Mouse (Mus musculus) liver, adult 2 months (tissue): ENCODE measurements around the gene Mtrf1l. TPM values are rescaled to one million over a fixed set of nuclear protein-coding genes. Genes with fewer than 3 reads are reported as not detected.

ENCODE experiments used
- DNase-seq: peaks from one replicate; pipeline ENCODE4 v3.0.0-alpha.2; 2011; ENCODE audit warnings: low read depth, low spot score; ENCODE audit errors: extremely low read depth
- H3K27ac ChIP-seq: fragments of 200-500 bp; replicated peaks from 2 replicates; pipeline ENCODE4 v1.5.1; 2012; ENCODE audit warnings: low read depth, mild to moderate bottlenecking, control low read depth, inconsistent platforms, low read length; ENCODE audit not compliant: insufficient read depth
- H3K27me3 ChIP-seq: fragments of 200-500 bp; 2 replicates; pipeline ENCODE4 v1.6.1; 2012; ENCODE audit warnings: mild to moderate bottlenecking, moderate library complexity, low read length, inconsistent platforms; ENCODE audit not compliant: control insufficient read depth, insufficient read depth
- H3K36me3 ChIP-seq: fragments of 200-500 bp; 2 replicates; pipeline ENCODE4 v1.6.1; 2012; ENCODE audit warnings: low read length, inconsistent platforms; ENCODE audit not compliant: control insufficient read depth, insufficient read depth
- H3K4me1 ChIP-seq: fragments of 200-500 bp; 2 replicates; pipeline ENCODE4 v1.6.1; 2011; ENCODE audit warnings: low read length; ENCODE audit not compliant: control insufficient read depth, insufficient read depth
- H3K4me3 ChIP-seq: fragments of 200-500 bp; 2 replicates; pipeline ENCODE4 v1.5.1; 2011; ENCODE audit warnings: low read depth, mild to moderate bottlenecking, control low read depth, low read length, moderate library complexity; ENCODE audit not compliant: insufficient read depth
- H3K79me2 ChIP-seq: fragments of 200-500 bp; 2 replicates; pipeline ENCODE4 v1.6.1; 2012; ENCODE audit warnings: inconsistent platforms, mild to moderate bottlenecking, low read length, moderate library complexity; ENCODE audit not compliant: control insufficient read depth, insufficient read depth
- H3K9ac ChIP-seq: fragments of 200-500 bp; 2 replicates; pipeline ENCODE4 v1.6.1; 2012; ENCODE audit warnings: low read depth, mild to moderate bottlenecking, control low read depth, inconsistent platforms, low read length
- CTCF ChIP-seq: fragments of 200-500 bp; IDR thresholded peaks from 2 replicates; pipeline ENCODE4 v1.5.1; 2011; ENCODE audit warnings: low read depth, low read length, control low read depth
- POLR2A ChIP-seq: fragments of 200-500 bp; IDR thresholded peaks from 2 replicates; pipeline ENCODE4 v1.6.1; 2011; ENCODE audit warnings: low read length, control low read depth; ENCODE audit not compliant: insufficient read depth; ENCODE audit errors: extremely low read depth
- WGBS: fragments of 180-500 bp; shearing (Covaris S2); methylation state at CpG from one replicate; pipeline ENCODE4 v1.1.7; 2018; 5-methylcytosine and 5-hydroxymethylcytosine counted together
- polyA plus RNA-seq: library from polyadenylated mRNA; depleted of rRNA; stranded (reverse); fragments of >200 nt; gene quantifications from 2 replicates; pipeline ENCODE4 v1.2.3, GENCODE M21; 2012
- total RNA-seq: library from RNA; depleted of rRNA; stranded (reverse); fragments of >200 nt; gene quantifications from 2 replicates; pipeline ENCODE4 v1.2.3, GENCODE M21; 2014

Mtrf1l gene
- total and polyA plus RNA-seq, 2 experiments: 0.98 to 7.2 TPM

DNA sequence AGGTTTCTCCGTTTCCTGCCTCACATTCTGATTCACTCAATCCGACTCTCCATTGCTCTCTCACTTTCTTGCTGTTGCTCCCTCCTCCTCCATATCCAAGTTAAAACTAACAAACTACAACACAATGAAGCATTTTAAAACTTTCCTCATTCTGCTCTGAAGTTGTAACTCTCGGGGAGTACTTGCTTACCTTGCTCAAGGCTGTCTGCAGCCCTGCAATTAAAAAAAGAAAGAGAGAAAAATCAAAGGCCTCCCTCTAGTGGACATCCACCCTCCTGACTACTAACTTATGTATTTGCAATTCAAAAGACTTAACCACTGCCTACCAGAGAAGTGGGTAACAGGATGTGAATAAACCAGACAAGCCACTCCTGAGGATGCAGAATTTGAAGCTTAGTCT is 1.1 kb upstream of the Mtrf1l start:
- Histone ChIP-seq H3K27me3 (no peaks in the 10 kb centered on the region), H3K36me3 (peaks cover under 1% of the 10 kb centered on the region; the same call in 1 of the 2 replicates), H3K27ac (peak overlapping the region; percentile 32), H3K79me2 (peaks cover 4% of the 10 kb centered on the region; the same call in 1 of the 2 replicates), H3K4me1 (0 out of 2 replicates have a peak, but pooled peaks cover 6% of the 10 kb centered on the region), H3K9ac (peak overlapping the region; percentile 13; the same call in 1 of the 2 replicates), H3K4me3 (peak overlapping the region; percentile 66)
- TF ChIP-seq POLR2A: no peak
- peak; percentile 22; the same call in 1 of the 2 replicates for TF ChIP-seq CTCF
- DNase-seq: peak; percentile 67
- 0% methylated on average over 3 of the region's 3 CpGs for WGBS

DNA sequence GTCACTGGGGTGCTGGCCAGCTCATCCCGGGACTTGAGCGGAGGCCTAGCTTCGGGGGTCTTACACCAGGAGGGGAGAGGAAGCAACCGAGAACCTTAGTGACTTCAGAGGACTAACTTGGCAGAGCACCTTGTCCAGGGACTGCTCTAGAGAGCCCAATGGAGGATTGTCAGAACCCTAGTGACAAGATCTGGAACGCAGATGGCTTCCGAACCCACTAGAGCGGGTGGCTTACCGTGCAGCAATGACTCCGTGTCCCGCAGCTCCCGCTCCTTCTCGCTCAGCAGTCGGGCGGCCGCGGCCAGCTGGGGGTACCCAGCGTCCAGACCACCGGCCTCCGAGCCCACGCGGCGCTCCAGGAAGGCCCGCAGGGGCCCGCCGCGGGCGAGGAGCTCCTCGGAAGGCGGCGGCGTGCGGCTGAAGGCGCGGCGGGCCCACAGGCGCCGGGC is 395 bp downstream of the Mtrf1l start:
- H3K4me1 ChIP-seq: 0 out of 2 replicates have a peak, but pooled peaks cover 6% of the 10 kb centered on the region
- H3K79me2 ChIP-seq: peaks cover 4% of the 10 kb centered on the region; the same call in 1 of the 2 replicates
- peaks cover 12% of the 10 kb centered on the region; the same call in 1 of the 2 replicates for H3K36me3 ChIP-seq
- peak overlapping the region; percentile 96 for H3K9ac ChIP-seq
- H3K27me3 ChIP-seq: no peaks in the 10 kb centered on the region
- TF ChIP-seq CTCF (no peak), POLR2A (no peak)
- H3K27ac ChIP-seq: peak overlapping the region; percentile 44
- DNase-seq: peak; percentile 20
- WGBS: under 1% methylated on average over 37 of the region's 37 CpGs
- H3K4me3 ChIP-seq: peak overlapping the region; percentile 98

DNA sequence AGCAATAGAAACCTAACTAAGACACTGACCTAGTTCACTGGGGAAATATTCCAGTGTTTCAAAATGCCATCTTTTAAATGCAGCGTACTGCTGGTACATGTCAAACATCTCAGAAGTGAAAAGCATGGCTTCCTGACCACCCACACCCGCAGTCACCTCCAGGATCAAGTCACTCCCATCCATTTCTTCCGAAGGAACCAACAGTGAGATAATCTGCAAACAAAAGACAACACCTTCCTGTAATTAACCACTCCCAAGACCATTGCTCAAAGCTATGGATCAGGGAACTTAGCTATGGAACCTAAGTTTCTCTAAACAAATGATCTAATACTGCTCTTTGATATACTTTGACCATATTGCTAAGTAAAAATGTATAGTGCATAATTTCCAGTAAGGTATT is 4.9 kb downstream of the Mtrf1l start:
- no peak for DNase-seq
- peaks cover 4% of the 10 kb centered on the region; the same call in 1 of the 2 replicates for H3K79me2 ChIP-seq
- 0 out of 2 replicates have a peak, but pooled peaks cover 6% of the 10 kb centered on the region for H3K4me1 ChIP-seq
- peaks cover 36% of the 10 kb centered on the region for H3K36me3 ChIP-seq
- TF ChIP-seq POLR2A: no peak
- no peak for TF ChIP-seq CTCF
- H3K27me3 ChIP-seq: no peaks in the 10 kb centered on the region
- no peak overlapping the region for H3K4me3 ChIP-seq
- 83% methylated on average over 3 of the region's 3 CpGs for WGBS
- no peak overlapping the region for H3K9ac ChIP-seq
- no peak overlapping the region for H3K27ac ChIP-seq

DNA sequence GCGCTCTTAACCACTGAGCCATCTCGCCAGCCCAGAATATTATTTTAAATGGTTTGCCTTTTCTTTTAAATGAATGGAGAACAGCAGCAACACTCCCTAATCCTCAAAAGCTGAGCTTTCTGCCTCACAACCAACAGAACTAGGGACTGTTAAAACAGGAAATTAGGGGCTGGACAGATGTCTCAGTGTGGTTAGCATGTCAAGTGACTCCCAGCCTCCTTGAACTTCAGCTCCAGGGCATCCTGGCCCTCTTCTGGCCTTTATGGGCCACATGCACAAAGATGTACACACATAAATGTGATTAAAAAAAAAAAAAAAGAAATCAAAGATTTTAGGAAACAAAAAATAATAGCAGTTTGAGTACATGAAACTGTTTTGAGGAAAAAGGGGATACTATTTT is 7.7 kb downstream of the Mtrf1l start:
- Histone ChIP-seq H3K4me3 (no peak overlapping the region), H3K27me3 (no peaks in the 10 kb centered on the region), H3K79me2 (no peaks in the 10 kb centered on the region), H3K36me3 (peaks cover 54% of the 10 kb centered on the region), H3K4me1 (no peaks in the 10 kb centered on the region), H3K9ac (no peak overlapping the region), H3K27ac (no peak overlapping the region)
- TF ChIP-seq CTCF: no peak
- TF ChIP-seq POLR2A: no peak
- whole genome bisulfite sequencing: 99% methylated on average over 2 of the region's 2 CpGs
- no peak for DNase-seq

- no peak for DNase-seq
- Histone ChIP-seq H3K27ac (no peak overlapping the region), H3K79me2 (no peaks in the 10 kb centered on the region), H3K4me1 (no peaks in the 10 kb centered on the region), H3K9ac (no peak overlapping the region), H3K4me3 (no peak overlapping the region), H3K36me3 (peaks cover 46% of the 10 kb centered on the region), H3K27me3 (no peaks in the 10 kb centered on the region)
- TF ChIP-seq CTCF: no peak
- TF ChIP-seq POLR2A: no peak
- WGBS: 89% methylated on average over 11 of the region's 11 CpGs
Observed at GRCm38 (mm10) chr10:5813724-5814123, 10.0 kb downstream of the Mtrf1l start.

DNA sequence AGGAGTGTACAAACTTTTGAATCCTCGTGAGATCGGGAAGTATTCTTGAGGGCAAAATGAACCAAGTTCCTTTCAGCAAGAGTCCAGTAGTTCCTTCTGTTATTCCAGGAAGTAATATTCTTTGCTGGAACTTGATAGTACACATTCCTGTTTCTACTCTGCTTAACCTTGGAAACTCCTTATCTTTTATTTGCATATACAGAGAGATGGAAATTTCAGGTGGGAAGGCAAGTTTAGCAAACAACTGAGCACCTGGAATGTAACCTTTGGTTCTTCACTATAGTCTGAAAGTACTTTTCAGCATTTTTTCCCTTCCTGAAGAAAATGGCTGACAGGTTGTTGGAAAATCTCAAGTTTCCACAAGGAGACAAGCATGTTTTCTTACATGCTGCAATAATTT is 16.0 kb downstream of the Mtrf1l start:
- no peak overlapping the region for H3K27ac ChIP-seq
- no peaks in the 10 kb centered on the region for H3K27me3 ChIP-seq
- H3K9ac ChIP-seq: no peak overlapping the region

More for the DNA sequence above, 16.0 kb downstream of the Mtrf1l start:
- DNase-seq: no peak
- H3K36me3 ChIP-seq: peaks cover 8% of the 10 kb centered on the region; the same call in 1 of the 2 replicates
- TF ChIP-seq POLR2A (no peak), CTCF (no peak)
- H3K4me3 ChIP-seq: no peak overlapping the region
- peaks cover 5% of the 10 kb centered on the region for H3K4me1 ChIP-seq
- peaks cover 8% of the 10 kb centered on the region; the same call in 1 of the 2 replicates for H3K79me2 ChIP-seq
- 74% methylated on average over 2 of the region's 2 CpGs for WGBS
